Mouse (Mus musculus): Measurements from ENCODE around the gene Deaf1.
A peak's percentile ranks its signal among the peaks of the same experiment; 100 is the strongest.

Deaf1 gene

DNA sequence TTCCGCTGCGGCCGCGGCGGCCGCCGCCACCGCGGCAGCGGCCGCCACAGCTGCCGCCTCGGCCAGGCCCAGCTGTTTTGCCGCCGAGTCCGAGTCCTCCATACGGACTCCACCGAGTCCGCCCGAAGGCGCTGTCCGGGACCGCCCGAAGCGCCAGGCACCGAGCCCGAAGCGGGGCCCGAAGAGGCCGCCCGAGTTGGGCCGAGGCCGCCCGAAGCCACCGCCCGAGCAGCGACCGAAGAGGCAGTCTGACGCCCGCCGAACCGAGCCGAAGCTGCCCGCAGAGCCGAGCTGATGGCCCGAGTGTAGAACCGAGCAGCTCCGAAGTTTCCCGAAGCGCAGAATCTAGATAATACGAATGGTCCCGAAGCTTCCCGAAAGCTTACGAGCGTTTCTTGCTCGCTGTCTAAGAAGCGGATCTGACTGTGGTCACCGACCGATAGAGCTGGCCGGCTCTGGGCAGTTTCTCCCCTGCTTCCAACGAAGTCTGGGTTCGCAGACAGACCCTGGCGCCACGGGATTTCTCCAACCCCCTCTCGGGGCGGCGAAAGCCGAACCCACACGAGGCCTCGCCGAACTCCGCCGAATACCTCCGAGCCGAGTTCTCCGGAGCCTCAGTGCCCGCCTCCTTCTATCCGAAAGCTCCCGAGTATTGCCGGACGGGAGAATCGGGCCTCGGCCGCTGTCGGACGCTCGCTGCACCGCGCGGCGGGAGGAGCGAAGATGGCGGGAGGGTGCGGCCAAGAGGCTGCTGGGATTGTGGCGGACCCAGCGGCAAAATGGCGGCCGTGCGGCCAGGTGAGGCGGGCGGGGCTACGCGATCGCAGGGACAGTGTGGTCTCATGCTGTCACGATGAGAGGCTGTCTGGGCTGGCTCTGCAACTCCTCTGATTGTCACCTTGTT, at the start of gene Deaf1, which contains the start of gene Tmem80:
Gene Deaf1 (minus strand): TSS at position 222 of the 904 bp plus-strand sequence.
Gene Tmem80 (plus strand): TSS at position 271 of the 904 bp plus-strand sequence.
- peak; percentile 99 for DNase-seq

DNA sequence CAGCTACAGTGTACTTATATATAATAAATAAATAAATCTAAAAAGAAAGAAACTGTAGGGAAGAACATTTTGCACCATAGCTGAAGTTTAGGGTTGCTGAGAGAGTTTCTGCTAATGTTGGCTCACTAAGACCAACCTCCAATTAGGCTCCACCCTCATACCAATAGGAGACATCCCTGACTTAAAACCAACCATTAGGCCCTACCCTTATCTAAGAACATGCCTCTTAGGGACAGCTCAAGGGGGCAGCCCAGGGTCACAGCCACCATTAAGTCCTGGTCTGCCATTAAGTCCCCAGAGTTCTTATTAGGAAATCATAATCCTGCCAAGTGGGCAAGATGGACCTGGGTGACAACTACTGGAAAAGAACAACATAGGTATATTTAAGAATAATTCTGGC, 46.9 kb upstream of the Deaf1 start:
- no peak for DNase-seq

DNA sequence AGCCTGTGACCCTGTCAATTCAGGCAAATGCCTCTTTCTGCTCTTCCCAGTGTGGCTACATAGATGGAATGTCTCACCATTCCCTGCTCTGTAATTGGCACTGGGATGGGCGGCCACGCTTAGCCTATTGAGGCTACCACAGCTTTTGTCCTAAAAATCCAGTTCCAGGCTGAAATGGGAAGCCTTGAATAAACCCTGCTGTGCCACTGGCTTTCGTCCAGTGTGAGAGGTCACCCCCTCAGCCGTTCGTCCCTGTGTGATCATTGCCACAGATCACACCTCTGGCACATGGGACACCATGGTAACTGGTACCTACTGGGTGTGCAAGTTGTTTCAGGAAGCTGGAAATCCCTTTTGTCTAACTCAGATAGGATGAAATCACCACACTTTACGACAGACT, 46.1 kb upstream of the Deaf1 start:
- DNase-seq = no peak

DNA sequence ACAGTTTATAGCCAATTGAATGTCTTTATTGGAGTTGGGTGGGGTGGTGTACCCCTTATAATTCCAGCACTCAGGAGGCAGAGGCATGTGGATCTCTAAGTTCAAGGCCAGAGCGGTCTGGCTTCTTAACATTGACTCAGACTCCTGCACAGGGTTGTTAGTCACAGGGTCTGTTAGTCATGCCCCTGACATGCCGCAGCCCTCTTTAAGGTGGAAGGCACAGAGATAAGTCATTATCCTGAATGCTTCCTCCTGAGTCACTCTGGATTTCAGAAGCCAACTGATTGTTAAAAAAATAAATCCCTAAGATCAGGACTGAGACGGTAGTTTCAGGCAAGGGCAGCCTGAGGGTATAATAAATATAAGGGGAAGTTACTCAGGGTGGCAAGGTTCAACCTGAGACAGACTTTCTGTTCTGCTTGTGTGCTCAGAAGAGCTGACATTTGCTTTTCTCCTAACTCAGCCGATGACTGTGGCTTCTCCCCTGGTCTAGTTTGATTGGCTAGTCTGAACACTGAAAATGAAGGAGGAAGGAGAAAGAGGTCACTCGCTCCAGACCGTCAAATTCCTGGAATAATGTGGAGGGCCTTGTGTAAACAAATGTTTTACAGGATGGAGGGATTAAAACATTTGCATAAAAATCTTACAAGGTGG, 44.6 kb upstream of the Deaf1 start:
- no peak for DNase-seq

DNA sequence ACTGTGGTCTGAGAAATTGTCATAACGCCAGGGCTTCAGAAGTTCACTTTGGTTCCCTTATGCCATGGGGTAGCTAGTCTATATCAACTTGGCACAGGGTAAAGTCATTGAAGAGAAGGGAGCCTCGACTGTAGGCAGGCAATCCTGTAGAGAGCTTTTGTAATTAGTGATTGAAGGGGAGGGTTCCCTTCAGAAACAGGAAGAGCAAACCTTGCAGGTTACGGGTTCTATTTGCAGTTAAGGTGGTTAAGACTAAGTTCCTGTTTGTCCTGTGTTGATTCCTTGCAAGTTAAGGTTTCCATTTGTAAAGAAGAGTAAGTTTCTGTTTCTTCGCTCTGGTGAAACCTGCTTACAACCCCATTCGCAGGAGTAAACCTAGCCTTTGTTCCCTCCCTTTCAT, 42.4 kb upstream of the Deaf1 start:
- no peak for DNase-seq

DNA sequence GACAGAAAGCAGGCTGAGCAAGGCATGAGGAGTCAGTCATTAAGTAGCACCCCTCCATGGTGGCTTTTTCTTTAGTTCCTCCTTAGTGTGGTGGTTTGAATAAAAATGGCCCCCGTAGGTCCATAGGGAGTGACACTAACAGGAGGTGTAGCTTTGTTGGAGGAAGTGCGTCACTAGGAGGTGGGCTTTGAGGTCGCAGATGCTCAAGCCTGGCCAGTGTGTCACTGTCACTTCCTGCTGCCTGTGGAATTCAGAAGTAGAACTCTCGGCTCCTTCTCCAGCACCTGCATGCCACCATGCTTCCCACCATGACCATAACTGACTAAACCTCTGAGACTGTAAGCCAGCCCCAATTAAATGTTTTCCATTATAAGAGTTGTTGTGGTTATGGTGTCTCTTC, 39.9 kb upstream of the Deaf1 start:
- no peak for DNase-seq

DNA sequence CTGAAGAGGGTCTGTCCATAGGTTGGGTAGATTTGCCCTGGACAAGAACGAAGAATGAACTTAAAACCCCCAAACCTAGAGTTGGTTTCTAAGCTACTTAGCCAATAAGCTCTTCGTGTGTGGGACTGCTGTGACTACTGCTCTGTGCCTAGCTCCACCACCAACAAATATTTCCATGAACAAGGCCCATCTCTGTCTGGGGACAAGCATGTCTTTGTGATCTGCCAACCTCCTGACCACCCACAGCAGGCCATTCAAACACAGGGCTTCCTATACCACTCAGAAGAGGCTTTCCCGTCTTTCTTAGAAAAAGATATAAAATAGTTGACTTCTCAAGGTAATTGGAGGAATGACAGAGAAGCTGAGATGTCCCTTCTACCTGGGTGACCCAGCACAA, 37.6 kb upstream of the Deaf1 start:
- no peak for DNase-seq

DNA sequence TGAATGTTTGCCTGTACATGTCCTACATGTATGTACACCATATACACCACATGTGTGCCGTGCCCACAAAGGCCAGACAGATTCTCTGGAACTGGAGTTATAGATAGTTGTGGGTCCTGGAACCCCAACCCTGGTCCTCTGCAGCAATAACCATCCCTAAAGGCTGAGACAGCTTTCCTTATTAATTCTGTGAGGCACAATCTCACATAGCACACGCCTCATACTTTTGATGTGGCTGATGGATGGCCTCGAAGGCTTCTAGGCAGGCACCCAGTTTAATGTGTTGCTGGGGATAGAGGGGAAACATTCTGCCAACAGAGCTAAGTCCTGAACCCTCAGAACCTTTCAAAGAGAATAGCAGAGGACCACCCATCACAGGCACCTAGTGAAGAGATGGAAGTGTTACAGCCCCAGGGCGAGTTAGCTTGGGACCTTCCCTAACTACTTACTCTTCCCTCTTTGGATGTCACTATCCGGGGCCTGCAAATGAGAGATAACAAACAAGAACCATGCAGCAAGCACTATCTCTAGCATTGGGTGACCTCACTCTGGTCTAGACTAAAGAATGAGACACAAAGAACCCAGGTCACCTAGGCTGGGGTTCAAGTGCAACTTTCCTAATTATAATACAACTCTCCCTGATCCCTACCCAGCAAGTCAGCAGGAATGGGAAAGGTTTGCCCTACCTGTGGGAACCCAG, 37.0 kb upstream of the Deaf1 start:
- DNase-seq = no peak

DNA sequence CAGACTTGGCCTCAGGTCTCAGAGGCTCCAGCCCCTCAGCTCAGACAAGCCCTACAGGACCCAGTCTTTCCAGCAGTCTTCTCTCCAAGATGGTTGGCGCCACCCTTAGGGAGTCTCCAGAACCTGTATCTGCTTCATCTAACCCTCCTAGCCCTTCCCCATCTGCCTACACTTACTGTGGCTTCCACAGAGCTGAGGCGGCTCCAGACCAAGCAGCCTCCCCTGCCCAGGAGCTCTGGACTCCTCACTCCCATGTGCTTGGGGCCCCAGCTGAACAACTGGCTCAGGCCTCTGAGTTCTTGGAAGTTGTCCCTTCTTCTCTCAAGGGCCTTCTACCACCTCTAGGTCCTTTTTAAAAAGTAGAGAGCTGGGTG, 36.2 kb upstream of the Deaf1 start:
- DNase-seq = no peak

DNA sequence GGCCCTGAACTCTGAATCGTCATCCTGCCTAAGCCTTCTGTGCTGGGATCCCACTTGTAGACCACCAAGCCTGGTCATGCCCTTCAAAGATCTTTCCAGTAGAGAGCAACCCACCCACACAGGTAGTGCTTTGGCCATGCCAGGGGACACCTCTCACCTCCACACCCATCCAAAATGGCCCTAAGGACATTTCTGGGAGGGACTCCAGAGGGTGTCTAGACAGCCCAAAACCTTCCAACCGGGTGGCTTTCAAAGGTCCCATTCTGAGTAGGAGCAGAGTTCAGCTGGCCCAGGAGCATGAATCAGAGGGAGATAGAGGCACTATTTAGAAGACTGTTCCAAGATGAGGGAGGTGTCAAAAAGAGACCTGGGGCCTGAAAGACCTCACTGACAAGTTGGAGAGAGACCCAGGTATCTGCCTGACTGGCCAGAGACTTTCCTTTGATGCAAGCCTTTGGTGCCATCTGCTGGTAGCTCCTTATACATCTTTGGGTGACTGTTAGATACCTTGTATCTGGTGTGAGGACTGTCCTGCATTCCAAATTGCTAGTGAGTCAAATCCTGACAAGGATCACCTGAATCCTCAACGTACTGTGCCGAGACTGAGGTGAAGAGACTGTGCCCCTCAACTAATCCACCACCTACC, 35.7 kb upstream of the Deaf1 start:
- DNase-seq = peak; percentile 56

DNA sequence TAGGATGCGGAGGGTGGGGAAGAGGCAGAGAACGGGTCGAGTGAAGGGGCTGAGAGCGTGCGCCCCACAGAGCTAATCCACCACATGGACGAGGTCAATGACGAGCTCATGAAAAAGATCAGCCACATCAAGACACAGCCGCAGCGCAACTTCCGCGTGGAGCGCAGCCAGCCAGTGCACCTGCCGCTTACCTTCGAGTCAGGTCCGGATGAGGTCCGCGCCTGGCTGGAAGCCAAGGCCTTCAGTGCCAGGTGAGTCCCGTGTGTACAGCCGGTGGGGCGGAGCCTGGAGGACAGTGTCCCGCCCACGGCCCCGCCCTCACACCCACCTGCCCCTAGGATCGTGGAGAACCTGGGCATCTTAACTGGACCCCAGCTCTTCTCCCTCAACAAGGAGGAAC, 34.0 kb upstream of the Deaf1 start:
- DNase-seq = peak; percentile 51

DNA sequence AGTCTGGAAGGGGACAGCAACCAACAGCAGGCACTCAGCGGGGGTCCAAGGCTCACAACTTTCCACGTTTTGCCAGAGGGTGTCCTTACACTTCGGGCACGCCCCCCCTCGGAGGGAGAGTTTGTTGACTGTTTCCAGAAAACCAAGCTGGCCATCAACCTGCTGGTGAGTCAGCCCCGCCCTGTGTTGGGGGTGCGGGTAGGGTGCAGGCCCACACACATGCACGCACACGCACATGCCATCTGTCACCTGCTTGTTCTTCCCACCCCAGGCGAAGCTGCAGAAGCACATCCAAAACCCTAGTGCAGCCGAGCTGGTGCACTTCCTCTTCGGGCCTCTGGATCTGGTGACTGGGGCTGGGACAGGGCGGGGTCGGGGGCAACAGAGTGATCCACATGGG, 29.5 kb upstream of the Deaf1 start:
- DNase-seq = no peak

DNA sequence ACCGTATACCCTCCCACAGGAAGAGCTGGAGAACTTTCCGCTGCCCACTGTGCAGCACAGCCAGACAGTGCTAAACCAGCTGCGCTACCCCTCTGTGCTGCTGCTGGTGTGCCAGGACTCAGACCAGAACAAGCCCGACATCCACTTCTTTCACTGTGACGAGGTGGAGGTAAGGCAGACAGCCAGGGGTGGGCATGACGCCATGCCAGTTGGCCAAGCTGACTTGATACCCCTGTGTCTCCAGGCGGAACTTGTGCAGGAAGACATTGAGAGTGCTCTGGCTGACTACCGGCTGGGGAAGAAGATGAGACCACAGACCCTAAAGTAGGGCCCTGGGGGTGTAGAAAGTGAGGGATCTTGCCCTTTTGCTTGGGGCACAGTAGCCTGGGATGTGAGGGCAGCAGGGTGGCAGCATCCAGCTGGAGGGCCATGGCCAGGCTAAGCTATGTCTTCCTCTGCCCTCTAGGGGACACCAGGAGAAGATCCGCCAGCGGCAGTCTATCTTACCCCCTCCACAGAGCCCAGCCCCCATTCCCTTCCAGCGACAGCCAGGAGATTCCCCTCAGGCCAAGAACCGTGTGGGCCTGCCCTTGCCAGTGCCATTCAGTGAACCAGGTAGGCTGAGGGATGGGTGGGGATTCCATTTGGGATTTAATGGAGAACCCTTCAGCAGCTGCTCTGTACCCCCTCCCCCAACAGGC, 28.3 kb upstream of the Deaf1 start:
- no peak for DNase-seq

DNA sequence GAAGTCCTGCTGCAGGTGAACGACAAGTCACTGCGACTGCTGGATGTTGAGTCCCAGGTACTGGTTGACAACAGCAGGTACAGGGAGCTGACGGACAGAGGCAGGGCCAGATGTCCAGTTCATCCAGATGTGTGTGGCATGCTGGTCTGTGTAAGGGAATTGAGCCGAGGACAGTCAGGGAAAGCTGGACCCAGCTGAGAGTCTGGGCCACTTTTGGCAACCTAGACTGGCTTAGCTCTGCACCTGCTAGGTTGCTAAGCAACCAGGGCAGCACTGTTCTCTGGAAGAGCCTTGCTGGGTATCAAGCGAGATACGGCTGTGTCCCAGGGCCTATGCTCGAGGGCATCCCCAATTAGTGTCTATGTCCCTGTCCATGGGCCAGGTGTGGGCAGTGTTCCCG, 27.6 kb upstream of the Deaf1 start:
- no peak for DNase-seq

DNA sequence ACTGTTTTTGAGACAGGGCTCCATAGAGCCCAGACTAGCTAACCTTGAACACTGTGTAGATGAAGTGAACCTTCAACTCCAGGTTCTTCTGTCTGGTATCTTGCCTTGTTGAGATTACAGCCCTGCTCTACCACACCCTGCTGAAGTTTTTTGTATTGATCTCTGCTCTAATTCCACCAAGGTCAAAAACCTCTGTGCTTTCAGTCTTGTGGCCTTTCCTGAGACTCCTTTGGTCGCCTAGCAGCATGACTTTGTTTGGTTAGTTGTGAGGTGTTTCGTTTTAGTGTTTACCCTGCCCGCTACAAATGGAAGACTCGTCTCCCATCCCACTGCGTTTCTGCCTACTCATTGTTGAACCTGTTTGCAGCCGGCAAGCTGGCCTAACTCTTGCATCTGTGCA, 23.6 kb upstream of the Deaf1 start:
- no peak for DNase-seq

DNA sequence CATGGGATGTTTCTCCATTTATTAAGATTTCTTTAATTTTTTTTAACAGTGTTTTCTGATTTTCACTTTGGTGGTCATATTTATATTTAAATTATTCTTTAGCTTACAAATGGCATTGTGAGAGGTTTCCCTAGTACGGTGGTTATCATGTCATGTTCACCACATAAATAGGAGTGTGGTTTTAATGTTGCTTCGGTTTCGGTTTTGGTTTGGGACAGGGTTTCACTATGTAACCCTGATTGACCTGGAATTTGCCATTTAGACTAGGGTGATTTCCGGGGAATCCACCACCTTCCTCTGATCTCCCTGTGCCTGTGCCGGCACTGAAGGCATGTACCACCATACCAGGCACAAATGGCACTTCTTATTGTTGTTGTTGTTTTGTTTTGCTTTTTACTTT, 17.3 kb upstream of the Deaf1 start:
- DNase-seq = no peak

DNA sequence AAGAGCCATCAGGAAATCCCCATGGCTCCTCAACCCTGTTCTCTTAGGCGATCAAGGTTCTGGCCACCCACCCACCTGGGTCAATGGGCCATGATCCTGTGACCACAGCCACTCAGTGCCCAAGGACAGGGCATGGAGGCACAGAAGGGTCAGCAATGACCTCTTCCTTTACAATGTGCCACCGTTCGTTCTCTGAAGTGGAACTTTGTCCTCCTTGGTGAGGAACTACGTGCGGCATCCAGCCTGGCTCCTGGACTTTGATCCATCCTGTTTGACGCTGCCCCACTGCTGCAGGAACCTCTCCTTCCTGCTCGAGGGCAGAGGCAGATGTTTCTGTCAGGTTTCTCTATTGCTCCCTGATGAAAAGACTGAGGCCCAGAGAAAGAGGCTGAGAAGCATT, 16.2 kb upstream of the Deaf1 start:
- peak; percentile 73 for DNase-seq

DNA sequence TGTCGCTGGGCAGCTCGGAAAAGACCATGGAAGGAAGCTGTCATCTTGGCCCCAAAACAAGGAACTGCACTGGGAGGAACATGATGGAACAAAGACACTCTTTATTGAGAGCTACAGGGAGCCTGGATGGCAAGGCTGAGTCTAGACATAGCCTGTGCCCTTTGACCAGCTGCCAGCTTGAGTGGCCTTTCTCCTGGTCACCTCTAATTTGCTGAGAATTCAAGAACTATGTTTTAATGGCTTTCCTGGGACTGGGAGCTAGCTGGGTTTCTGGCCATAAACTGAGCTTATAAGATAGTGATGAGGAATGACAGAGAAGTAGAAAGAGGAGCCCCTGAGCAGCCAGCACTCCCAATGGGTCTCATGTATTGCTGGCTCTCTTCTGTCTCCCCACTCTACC, 15.7 kb upstream of the Deaf1 start:
- peak; percentile 40 for DNase-seq

DNA sequence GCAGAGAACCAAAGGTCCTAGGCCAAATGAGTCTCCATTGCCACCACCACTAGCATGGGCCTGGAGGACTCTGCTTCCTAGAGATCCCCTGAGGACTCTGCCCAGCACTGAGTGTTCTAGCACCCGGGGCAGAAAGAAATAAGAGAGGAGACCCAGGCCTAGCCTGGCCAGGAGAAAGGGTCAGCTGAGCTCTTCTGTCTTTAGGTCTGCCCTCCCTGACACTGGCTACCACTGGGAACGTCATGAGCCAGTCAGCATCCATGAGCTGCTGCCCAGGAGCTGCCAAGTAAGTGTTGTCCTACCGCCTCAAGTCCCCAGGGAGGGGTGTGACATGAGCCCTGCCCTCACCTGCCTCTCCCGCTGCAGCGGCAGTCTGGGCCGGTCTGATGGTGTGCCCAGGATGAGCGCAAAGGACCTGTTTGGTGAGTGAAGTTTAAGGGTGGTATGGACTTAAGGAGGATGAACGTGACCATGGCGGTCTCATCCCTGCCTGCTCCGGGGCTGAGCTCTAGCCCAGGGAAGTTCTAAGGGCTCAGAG, 14.3 kb upstream of the Deaf1 start:
- DNase-seq = no peak

DNA sequence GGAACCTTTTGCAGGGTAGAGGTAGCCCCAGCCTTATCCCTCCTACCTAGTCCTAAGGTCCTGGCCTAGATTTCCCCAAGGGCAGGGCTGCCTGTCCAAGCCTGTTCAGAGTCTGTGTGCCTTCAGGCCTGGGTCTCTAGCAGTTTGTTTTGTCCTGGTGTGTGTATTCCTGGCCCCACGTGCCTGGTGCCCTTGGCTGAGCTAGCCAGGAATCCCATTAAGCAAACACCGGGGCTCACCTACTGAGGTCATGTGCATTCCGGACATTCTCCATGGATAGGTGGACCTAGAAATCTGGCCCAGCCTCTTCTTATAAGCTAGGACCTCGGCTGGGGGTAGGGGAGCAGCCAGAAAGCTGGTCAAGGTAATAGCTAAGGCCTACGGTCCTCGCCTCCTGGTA, 13.0 kb upstream of the Deaf1 start:
- peak; percentile 95 for DNase-seq

DNA sequence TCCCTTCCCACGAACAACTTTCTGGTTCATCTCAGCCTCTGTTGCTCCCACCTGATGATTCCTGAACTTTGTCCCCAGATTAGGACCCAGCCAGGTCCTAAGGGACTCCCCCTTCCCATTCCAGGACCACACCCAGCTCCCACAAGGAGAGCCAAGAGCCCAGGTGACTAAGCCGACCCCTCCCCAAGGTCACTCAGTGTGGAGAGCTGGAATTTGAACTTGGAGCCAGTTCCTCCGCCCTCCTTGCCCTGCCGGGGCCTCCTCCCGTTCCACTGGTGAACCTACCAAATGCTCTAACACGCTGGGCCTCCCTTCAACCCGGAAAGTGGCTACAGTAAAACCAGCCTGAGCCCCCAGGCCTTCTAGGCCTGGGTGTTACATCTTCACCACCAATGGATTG, 12.5 kb upstream of the Deaf1 start:
- peak; percentile 82 for DNase-seq

DNA sequence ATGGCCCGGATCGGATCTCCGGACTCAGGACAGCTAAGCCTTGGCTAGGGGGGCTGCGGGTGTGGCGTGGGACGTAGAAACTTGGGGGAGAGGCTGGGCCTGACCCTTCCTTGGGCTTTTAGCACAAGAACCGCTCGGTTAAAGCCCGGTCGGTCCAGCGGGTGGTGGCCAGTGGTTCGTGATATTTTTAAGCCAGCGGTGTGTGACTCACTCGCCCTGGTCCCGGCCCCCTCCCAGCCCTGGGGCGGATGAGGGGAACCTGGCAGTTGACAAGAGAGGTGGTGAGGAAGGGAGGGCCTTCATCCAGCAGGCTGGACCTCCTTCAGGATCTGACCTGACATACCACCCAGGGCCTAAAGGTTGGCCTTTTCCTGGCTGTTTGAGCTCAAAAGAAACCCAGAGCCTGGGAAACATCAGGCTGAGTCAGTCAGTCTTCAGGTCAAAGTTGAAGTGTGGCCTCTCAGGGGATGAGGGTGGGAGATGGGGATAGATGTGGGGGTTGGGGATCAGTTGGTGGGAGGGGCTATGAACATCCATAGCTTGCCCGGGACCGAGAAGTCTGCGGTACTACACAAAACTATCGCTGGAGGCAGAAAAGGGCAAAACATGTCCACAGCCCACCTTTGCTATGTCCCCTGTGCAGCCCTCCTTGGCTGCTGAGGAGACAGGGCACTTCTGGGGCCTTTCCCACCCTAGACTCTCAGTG, 11.9 kb upstream of the Deaf1 start:
- DNase-seq = peak; percentile 42

All from kidney, adult 11 months (tissue).